11 mouse cellular contexts compared by ENCODE assay signal in genomic region chr11:103105180-103105725, GRCm38 (mm10). TPM values are rescaled to one million over a fixed set of nuclear protein-coding genes. Genes with fewer than 3 reads are reported as not detected.
DNase-seq lines count a peak whose midpoint lies in the region; ATAC-seq lines count a peak whose summit lies in the region.
"Had no signal": no experiment of that assay in that cellular context is flagged by ENCODE, and none has a peak within 500 bp of the region (broad histone marks: within the 10 kb centered on the region; RNA-seq: fewer than 3 reads in every experiment).

No protein-coding gene starts in this region.

- H3K4me2 ChIP-seq in intestine, embryonic 14.5 days (ENCODE audit: low read length) = no peak overlapping the region
- H3K4me2 ChIP-seq in kidney, embryonic 14.5 days (replicated peaks; ENCODE audit: low read depth, low read length) = no peak overlapping the region
- H3K4me2 ChIP-seq in liver, embryonic 15.5 days = peak overlapping the region; percentile 84
- H3K4me2 ChIP-seq: forebrain, embryonic 12.5 days; limb, embryonic 12.5 days had no signal

- no peak overlapping the region for H3K4me3 ChIP-seq in intestine, embryonic 14.5 days (ENCODE audit: low read depth, low read length)
- H3K4me3 ChIP-seq in kidney, embryonic 14.5 days (ENCODE audit: low read length) = no peak overlapping the region
- peak overlapping the region; percentile 70 for H3K4me3 ChIP-seq in liver, embryonic 15.5 days (replicated peaks)
- H3K4me3 ChIP-seq: forebrain, embryonic 12.5 days; limb, embryonic 12.5 days had no signal

- H3K9ac ChIP-seq in intestine, embryonic 14.5 days (ENCODE audit: low read length) = no peak overlapping the region
- 0 out of 2 replicates have a peak overlapping the region, but pooled peaks have one; percentile 29 for H3K9ac ChIP-seq in kidney, embryonic 14.5 days (ENCODE audit: low read depth, low read length)
- peak overlapping the region; percentile 74 for H3K9ac ChIP-seq in liver, embryonic 15.5 days
- H3K9ac ChIP-seq: forebrain, embryonic 12.5 days; limb, embryonic 12.5 days had no signal

- H3K27me3 ChIP-seq in intestine, embryonic 14.5 days (replicated peaks; ENCODE audit: control insufficient read depth, insufficient read depth, low read length) = peaks cover 7% of the 10 kb centered on the region; the same call in 1 of the 2 replicates
- no peaks in the 10 kb centered on the region; the same call in 1 of the 2 replicates for H3K27me3 ChIP-seq in kidney, embryonic 14.5 days (ENCODE audit: control insufficient read depth, insufficient read depth, low read length)
- peaks cover 23% of the 10 kb centered on the region for H3K27me3 ChIP-seq in liver, embryonic 15.5 days

- no peak overlapping the region for H3K27ac ChIP-seq in intestine, embryonic 14.5 days (ENCODE audit: low read depth)
- no peak overlapping the region for H3K27ac ChIP-seq in kidney, embryonic 14.5 days (ENCODE audit: low read depth, low read length)
- H3K27ac ChIP-seq in liver, embryonic 15.5 days (replicated peaks) = peak overlapping the region; percentile 98
- H3K27ac ChIP-seq: forebrain, embryonic 12.5 days; limb, embryonic 12.5 days had no signal

- H3K9me3 ChIP-seq in intestine, embryonic 14.5 days (ENCODE audit: control insufficient read depth, low read length) = no peaks in the 10 kb centered on the region
- no peaks in the 10 kb centered on the region for H3K9me3 ChIP-seq in kidney, embryonic 14.5 days (ENCODE audit: control insufficient read depth, low read length)
- H3K9me3 ChIP-seq in liver, embryonic 15.5 days (replicated peaks) = no peaks in the 10 kb centered on the region
- H3K9me3 ChIP-seq: forebrain, embryonic 12.5 days; limb, embryonic 12.5 days had no signal

- H3K36me3 ChIP-seq in intestine, embryonic 14.5 days (ENCODE audit: control insufficient read depth, insufficient read depth, low read length) = no peaks in the 10 kb centered on the region
- H3K36me3 ChIP-seq in kidney, embryonic 14.5 days (ENCODE audit: control insufficient read depth, insufficient read depth, low read length) = no peaks in the 10 kb centered on the region
- peaks cover 50% of the 10 kb centered on the region for H3K36me3 ChIP-seq in liver, embryonic 15.5 days (replicated peaks)
- H3K36me3 ChIP-seq: forebrain, embryonic 12.5 days; limb, embryonic 12.5 days had no signal

- ATAC-seq in intestine, embryonic 14.5 days (replicated peaks; ENCODE audit: low FRiP score, low TSS enrichment, low read depth) = no peak
- no peak for ATAC-seq in kidney, embryonic 14.5 days (ENCODE audit: low FRiP score, low TSS enrichment)
- ATAC-seq in liver, embryonic 15.5 days (ENCODE audit: insufficient read depth) = no peak

- peaks cover 10% of the 10 kb centered on the region; the same call in 1 of the 2 replicates for H3K4me1 ChIP-seq in intestine, embryonic 14.5 days (replicated peaks; ENCODE audit: control insufficient read depth, insufficient read depth, low read length)
- H3K4me1 ChIP-seq in kidney, embryonic 14.5 days (ENCODE audit: control insufficient read depth, insufficient read depth, low read length) = peaks cover 21% of the 10 kb centered on the region
- H3K4me1 ChIP-seq in liver, embryonic 15.5 days (replicated peaks) = peaks cover 62% of the 10 kb centered on the region

- peak; percentile 92 for DNase-seq in heart, adult 11 months
- no peak for DNase-seq in heart, adult 8-10 months (ENCODE audit: low spot score)
- peak; percentile 50 for DNase-seq in intestine, embryonic 14.5 days (ENCODE audit: low spot score)
- DNase-seq in B cell, adult 2 months = no peak
- DNase-seq in MN1 (ENCODE audit: low spot score) = no peak
- DNase-seq: gastrocnemius, postnatal 14 days; thymus, postnatal 14 days had no signal

- 54% methylated on average over 14 of the region's 14 CpGs for WGBS in intestine, embryonic 14.5 days
- 46% methylated on average over 14 of the region's 14 CpGs for WGBS in kidney, embryonic 14.5 days
- WGBS in liver, embryonic 15.5 days (ENCODE audit: insufficient replicate concordance) = 66% methylated on average over 14 of the region's 14 CpGs

RNA-seq across cellular contexts. Expression of gene Acbd4, which starts 3.8 kb away (rescaled TPM):
- 10 to 100 TPM; 24.1 to 39.8 (median 32.0) TPM for total RNA-seq in heart, adult 8-10 months (2022)
- 13.0 and 14.5 TPM in 2 replicates for polyA plus RNA-seq in intestine, embryonic 14.5 days (2014; fragmentation: Nextera tagmentation; extraction: Ambion mirVana)
- polyA plus RNA-seq in kidney, embryonic 14.5 days (2014; fragmentation: Nextera tagmentation; extraction: Ambion mirVana) = 15.8 and 16.9 TPM in 2 replicates
- 60.6 and 60.9 TPM in 2 replicates for polyA plus RNA-seq in liver, embryonic 15.5 days (2015; fragmentation: Nextera tagmentation; extraction: Ambion mirVana)

RNA-seq across cellular contexts. Expression of gene Plcd3, which starts 3.8 kb away (rescaled TPM):
- total RNA-seq in heart, adult 8-10 months (2022) = 10 to 100 TPM; 10.7 to 19.1 (median 12.1) TPM
- polyA plus RNA-seq in intestine, embryonic 14.5 days (2014; fragmentation: Nextera tagmentation; extraction: Ambion mirVana) = 1.9 and 2.1 TPM in 2 replicates
- 3.2 and 4.4 TPM in 2 replicates for polyA plus RNA-seq in kidney, embryonic 14.5 days (2014; fragmentation: Nextera tagmentation; extraction: Ambion mirVana)
- polyA plus RNA-seq in liver, embryonic 15.5 days (2015; fragmentation: Nextera tagmentation; extraction: Ambion mirVana) = 0.31 and 0.45 TPM in 2 replicates

RNA-seq across cellular contexts. Expression of gene Hexim1, which starts 10.8 kb away (rescaled TPM):
- total RNA-seq in heart, adult 8-10 months (2022) = 10 to 100 TPM; 15.9 to 18.6 (median 17.0) TPM
- 6.8 and 6.9 TPM in 2 replicates for polyA plus RNA-seq in intestine, embryonic 14.5 days (2014; fragmentation: Nextera tagmentation; extraction: Ambion mirVana)
- 7.1 and 8.9 TPM in 2 replicates for polyA plus RNA-seq in kidney, embryonic 14.5 days (2014; fragmentation: Nextera tagmentation; extraction: Ambion mirVana)
- polyA plus RNA-seq in liver, embryonic 15.5 days (2015; fragmentation: Nextera tagmentation; extraction: Ambion mirVana) = 1.8 and 1.9 TPM in 2 replicates

RNA-seq across cellular contexts. Expression of gene Hexim2, which starts 27.0 kb away (rescaled TPM):
- 1 to 10 TPM; 1.2 to 2.0 (median 1.9) TPM for total RNA-seq in heart, adult 8-10 months (2022)
- 6.9 and 9.7 TPM in 2 replicates for polyA plus RNA-seq in intestine, embryonic 14.5 days (2014; fragmentation: Nextera tagmentation; extraction: Ambion mirVana)
- polyA plus RNA-seq in kidney, embryonic 14.5 days (2014; fragmentation: Nextera tagmentation; extraction: Ambion mirVana) = 8.3 and 10.3 TPM in 2 replicates
- 4.2 and 4.7 TPM in 2 replicates for polyA plus RNA-seq in liver, embryonic 15.5 days (2015; fragmentation: Nextera tagmentation; extraction: Ambion mirVana)

Comparison
In these comparisons a context has a peak if more than half of its experiments do, and no peak if none do; other contexts are left out.
1. DNase-seq: peak in heart, adult 11 months (single experiment) and intestine, embryonic 14.5 days (single experiment); none in heart, adult 8-10 months (single experiment), B cell, adult 2 months (0 of 2) and MN1 (single experiment).